Mouse (Mus musculus) hindbrain, postnatal 0 days (tissue): Measurements from ENCODE around the gene Myo3b. TPM values are rescaled to one million over a fixed set of nuclear protein-coding genes. Genes with fewer than 3 reads are reported as not detected.
A peak's percentile ranks its signal among the peaks of the same experiment; 100 is the strongest.

Source experiments
- ATAC-seq: fragments of 200-750 bp; cut with Nextera tagmentation; 2 replicates; pipeline ENCODE4 v1.8.0; 2017; ENCODE audit warnings: mild to moderate bottlenecking, moderate TSS enrichment, moderate library complexity
- DNase-seq: peaks from one replicate; pipeline ENCODE4 v3.0.0-alpha.2; 2015; ENCODE audit warnings: low spot score
- H3K27ac ChIP-seq: fragments of 300-500 bp; sonication (generic); 2 replicates; pipeline ENCODE4 v1.5.1; 2014; ENCODE audit warnings: mild to moderate bottlenecking
- H3K27me3 ChIP-seq: fragments of 300-500 bp; sonication (generic); 2 replicates; pipeline ENCODE4 v1.6.1; 2014; ENCODE audit warnings: low read length, mixed read lengths; ENCODE audit not compliant: insufficient read depth
- H3K36me3 ChIP-seq: fragments of 300-500 bp; sonication (generic); 2 replicates; pipeline ENCODE4 v1.6.1; 2014; ENCODE audit warnings: low read length, mixed read lengths; ENCODE audit not compliant: insufficient read depth
- H3K4me1 ChIP-seq: fragments of 300-500 bp; sonication (generic); 2 replicates; pipeline ENCODE4 v1.6.1; 2014; ENCODE audit warnings: antibody characterized with exemption, low read length, mixed read lengths; ENCODE audit not compliant: insufficient read depth
- H3K4me2 ChIP-seq: fragments of 300-500 bp; sonication (generic); 2 replicates; pipeline ENCODE4 v1.6.1; 2014; ENCODE audit warnings: low read depth, mild to moderate bottlenecking, low read length, moderate library complexity, mixed read lengths
- H3K4me3 ChIP-seq: fragments of 300-500 bp; sonication (generic); 2 replicates; pipeline ENCODE4 v1.5.1; 2014; ENCODE audit warnings: low read length
- H3K9ac ChIP-seq: fragments of 300-500 bp; sonication (generic); replicated peaks from 2 replicates; pipeline ENCODE4 v1.6.1; 2014; ENCODE audit warnings: mild to moderate bottlenecking, low read length, moderate library complexity, mixed read lengths
- H3K9me3 ChIP-seq: fragments of 300-500 bp; sonication (generic); 2 replicates; pipeline ENCODE4 v1.6.1; 2016; ENCODE audit warnings: low read length, mixed read lengths
- CTCF ChIP-seq: IDR thresholded peaks from 2 replicates; pipeline ENCODE4 v1.5.1; 2016; ENCODE audit warnings: antibody characterized with exemption, control low read depth, low read depth
- WGBS: fragments of 180-500 bp; shearing (Covaris S2); extraction: QIAGEN DNeasy Blood & Tissue Kit; methylation state at CpG from one replicate; pipeline ENCODE4 v1.1.7; 2014; 5-methylcytosine and 5-hydroxymethylcytosine counted together
- polyA plus RNA-seq: library from polyadenylated mRNA; unstranded; fragments of >200 nt; fragmentation: Nextera tagmentation; extraction: Ambion mirVana; gene quantifications from 2 replicates; pipeline ENCODE4 v1.2.1, GENCODE M21; 2015
- total RNA-seq: library from RNA; depleted of rRNA; stranded (reverse); fragments of >200 nt; gene quantifications from 2 replicates; pipeline ENCODE4 v1.2.3, GENCODE M21; 2014

Myo3b gene
- total and polyA plus RNA-seq, 2 experiments from 2014 or later = 0.16 to 0.47 TPM

DNA sequence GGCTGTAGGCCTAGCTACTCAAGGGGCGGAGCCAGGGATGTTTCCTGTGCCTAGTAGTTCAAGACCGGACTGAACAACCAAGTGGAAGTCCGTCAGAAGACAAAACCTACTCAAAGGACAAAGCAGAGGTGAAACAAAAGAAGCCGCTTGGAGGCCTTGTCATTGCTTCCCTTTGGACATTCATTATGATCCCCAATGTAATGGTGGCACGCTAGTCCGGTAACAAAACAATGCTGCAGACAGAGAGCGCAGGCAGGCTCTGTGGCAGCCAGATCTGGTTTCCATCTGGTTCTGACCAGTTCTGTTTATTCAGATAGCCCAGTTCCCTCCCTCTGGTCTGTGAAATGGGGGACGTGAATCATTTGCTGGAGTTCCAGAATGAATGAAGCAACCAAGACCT, 301.3 kb downstream of the Myo3b start:
- H3K4me3 ChIP-seq = no peak overlapping the region
- TF ChIP-seq CTCF = no peak
- H3K9me3 ChIP-seq = no peaks in the 10 kb centered on the region
- peaks cover 9% of the 10 kb centered on the region; the same call in 1 of the 2 replicates for H3K4me1 ChIP-seq
- no peak overlapping the region for H3K27ac ChIP-seq
- H3K27me3 ChIP-seq = no peaks in the 10 kb centered on the region
- no peak overlapping the region for H3K9ac ChIP-seq
- H3K4me2 ChIP-seq = no peak overlapping the region
- ATAC-seq (no peak), DNase-seq (no peak)
- H3K36me3 ChIP-seq = no peaks in the 10 kb centered on the region
- 91% methylated on average over 8 of the region's 8 CpGs for WGBS

DNA sequence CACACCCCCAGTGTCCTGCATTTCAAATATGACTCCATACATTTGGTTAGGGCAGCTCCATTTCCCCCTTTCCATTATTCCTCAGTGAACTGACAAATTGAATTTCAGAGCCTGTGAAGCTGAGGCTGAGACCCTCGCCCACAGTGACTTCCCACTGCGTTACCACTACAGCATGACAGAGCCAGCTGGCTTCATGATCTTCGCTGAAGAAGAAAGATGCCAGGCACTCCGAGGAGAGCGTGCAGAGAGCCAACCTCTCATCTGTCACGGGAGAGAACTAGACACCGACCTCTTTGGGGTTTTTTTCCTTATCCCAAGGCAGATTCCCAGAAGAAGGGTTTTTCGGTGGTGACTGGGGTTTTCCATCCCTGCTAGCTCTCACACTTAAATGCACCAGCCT, 306.2 kb downstream of the Myo3b start:
- Histone ChIP-seq H3K27ac (peak overlapping the region; percentile 15; the same call in 1 of the 2 replicates), H3K4me3 (no peak overlapping the region), H3K4me2 (no peak overlapping the region), H3K36me3 (no peaks in the 10 kb centered on the region), H3K27me3 (no peaks in the 10 kb centered on the region), H3K9me3 (no peaks in the 10 kb centered on the region), H3K9ac (no peak overlapping the region), H3K4me1 (no peaks in the 10 kb centered on the region)
- peak; percentile 70; the same call in 1 of the 2 replicates for ATAC-seq
- 39% methylated on average over 8 of the region's 8 CpGs for WGBS
- peak; percentile 77 for DNase-seq
- no peak for TF ChIP-seq CTCF

DNA sequence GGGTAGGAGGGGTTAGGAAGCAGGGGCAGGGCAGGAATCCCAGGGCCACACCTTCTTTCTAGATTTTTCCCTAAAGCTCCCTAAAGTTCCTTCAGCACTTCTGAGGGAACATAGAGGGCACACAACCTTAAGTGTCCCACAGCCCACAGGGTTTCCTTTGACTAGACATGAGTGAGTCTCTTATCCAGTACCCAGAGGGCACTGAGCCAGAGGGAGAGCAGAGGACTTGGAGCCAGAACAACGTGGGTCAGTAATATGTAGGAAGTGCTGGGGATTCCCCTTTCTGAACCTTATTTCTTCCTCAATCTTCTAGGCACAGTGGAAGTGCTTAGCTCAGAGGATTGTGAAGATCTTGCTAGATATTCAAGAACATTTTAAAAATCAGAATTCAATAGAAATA, 308.6 kb downstream of the Myo3b start:
- H3K4me2 ChIP-seq = no peak overlapping the region
- ATAC-seq (no peak), DNase-seq (no peak)
- no peaks in the 10 kb centered on the region for H3K36me3 ChIP-seq
- no peaks in the 10 kb centered on the region for H3K4me1 ChIP-seq
- no peaks in the 10 kb centered on the region for H3K9me3 ChIP-seq
- H3K9ac ChIP-seq = no peak overlapping the region
- no peak overlapping the region for H3K4me3 ChIP-seq
- no peaks in the 10 kb centered on the region for H3K27me3 ChIP-seq
- no peak for TF ChIP-seq CTCF
- 13% methylated on average over 1 of the region's 1 CpGs for WGBS
- no peak overlapping the region for H3K27ac ChIP-seq

DNA sequence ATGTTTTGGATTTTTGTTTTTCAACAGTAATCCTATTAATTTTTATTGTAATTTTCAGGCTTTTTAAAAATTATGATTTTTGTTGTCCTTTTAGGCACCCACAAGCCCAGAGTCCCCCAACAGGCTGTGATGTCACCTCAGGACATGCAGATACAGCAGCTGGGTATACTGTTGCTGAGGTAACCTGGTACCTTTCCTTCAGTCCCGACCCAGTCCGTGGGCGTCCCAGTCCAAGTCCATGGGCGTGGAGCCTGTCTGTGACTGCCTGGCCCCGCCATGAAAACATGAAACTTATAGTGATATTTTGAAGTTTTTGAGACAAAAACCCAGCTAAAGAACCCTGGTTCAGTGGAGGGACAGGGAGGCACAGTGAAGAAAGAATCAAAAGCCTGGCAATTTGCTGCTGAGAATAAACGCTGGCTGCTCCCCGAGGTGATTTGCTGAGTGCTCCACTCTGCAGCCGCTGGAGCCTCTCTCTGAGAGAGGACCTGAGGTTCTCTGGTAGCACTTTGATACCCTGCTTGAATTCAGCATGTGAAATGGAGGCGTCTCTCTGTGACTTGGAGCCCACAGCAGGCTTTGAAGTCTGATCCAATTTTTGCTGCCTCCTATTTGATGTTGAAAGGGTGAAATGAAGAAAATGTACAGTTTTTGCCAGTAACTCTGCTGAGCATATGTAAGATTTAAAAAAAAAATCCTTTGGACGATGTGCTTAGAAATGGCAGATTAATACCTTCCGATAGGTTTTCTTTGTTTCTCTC, 310.0 kb downstream of the Myo3b start:
- H3K9ac ChIP-seq = no peak overlapping the region
- no peaks in the 10 kb centered on the region for H3K4me1 ChIP-seq
- no peaks in the 10 kb centered on the region for H3K9me3 ChIP-seq
- no peaks in the 10 kb centered on the region for H3K36me3 ChIP-seq
- ATAC-seq = no peak
- no peak overlapping the region for H3K4me3 ChIP-seq
- H3K27me3 ChIP-seq = no peaks in the 10 kb centered on the region
- H3K4me2 ChIP-seq = no peak overlapping the region
- DNase-seq = peak; percentile 27
- H3K27ac ChIP-seq = no peak overlapping the region
- no peak for TF ChIP-seq CTCF
- WGBS = 57% methylated on average over 11 of the region's 11 CpGs

DNA sequence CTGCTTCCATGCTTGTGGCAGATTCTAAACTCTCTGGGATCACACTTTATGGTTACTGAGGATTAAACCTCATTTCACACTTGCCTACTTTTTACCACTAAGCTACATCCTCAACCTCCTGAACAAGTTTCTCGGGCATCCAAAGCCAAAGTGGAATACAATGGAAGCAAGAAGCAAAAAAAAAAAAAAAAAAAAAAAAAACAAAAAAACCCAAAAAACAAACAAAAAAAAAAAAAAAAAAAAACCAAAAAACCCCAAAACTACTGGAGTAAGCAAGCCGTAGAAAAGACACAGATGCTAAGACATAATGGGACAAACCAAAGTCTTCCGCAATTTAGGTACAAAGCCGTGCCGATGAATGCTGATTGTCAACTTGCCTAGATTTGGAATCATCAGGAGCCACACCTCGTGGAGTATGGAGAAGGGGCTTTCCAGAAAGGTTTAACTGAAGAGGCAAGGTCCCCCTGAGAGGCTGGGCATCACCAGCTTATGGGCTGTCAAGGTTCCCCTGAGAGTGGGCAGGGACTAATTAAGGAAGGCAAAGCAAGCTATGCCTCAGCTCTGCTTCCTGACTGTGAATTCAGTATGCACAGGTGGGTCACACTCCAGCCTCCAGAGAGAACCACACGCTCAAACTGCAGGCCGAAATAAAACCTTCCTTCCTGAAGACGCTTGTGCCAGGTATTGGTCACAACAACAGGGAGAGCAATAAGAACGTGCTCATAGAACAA, 313.7 kb downstream of the Myo3b start:
- H3K9me3 ChIP-seq = no peaks in the 10 kb centered on the region

DNA sequence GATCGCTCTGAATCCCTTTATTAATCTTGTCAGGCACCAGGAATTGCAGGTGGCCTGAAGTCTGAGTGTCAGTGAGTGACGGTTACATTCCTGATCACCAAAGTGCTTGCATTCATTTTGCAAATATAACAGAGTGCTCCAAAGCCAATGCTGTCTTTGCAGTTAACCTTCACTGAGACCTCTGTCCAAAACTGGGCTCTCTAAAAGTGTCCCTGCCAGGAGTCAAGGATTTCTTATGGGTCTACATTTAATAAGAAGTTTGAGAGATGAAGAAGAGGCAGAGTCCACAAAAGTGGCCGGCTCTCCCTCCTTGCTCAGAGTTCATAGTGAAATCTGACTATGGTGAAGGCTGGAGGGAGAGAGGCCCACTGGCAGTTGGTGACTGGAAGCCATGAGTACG, 315.1 kb downstream of the Myo3b start:
- ATAC-seq (no peak), DNase-seq (no peak)
- Histone ChIP-seq H3K27me3 (no peaks in the 10 kb centered on the region), H3K36me3 (no peaks in the 10 kb centered on the region), H3K9ac (no peak overlapping the region), H3K27ac (no peak overlapping the region), H3K9me3 (no peaks in the 10 kb centered on the region), H3K4me1 (no peaks in the 10 kb centered on the region), H3K4me2 (no peak overlapping the region), H3K4me3 (no peak overlapping the region)
- TF ChIP-seq CTCF = no peak
- WGBS = 86% methylated on average over 4 of the region's 4 CpGs

More for the DNA sequence above, 313.7 kb downstream of the Myo3b start:
- Histone ChIP-seq H3K27me3 (no peaks in the 10 kb centered on the region), H3K4me2 (no peak overlapping the region), H3K27ac (no peak overlapping the region), H3K4me1 (no peaks in the 10 kb centered on the region), H3K4me3 (no peak overlapping the region), H3K9ac (no peak overlapping the region), H3K36me3 (no peaks in the 10 kb centered on the region)
- DNase-seq (no peak), ATAC-seq (no peak)
- TF ChIP-seq CTCF = no peak
- 90% methylated on average over 10 of the region's 10 CpGs for WGBS

DNA sequence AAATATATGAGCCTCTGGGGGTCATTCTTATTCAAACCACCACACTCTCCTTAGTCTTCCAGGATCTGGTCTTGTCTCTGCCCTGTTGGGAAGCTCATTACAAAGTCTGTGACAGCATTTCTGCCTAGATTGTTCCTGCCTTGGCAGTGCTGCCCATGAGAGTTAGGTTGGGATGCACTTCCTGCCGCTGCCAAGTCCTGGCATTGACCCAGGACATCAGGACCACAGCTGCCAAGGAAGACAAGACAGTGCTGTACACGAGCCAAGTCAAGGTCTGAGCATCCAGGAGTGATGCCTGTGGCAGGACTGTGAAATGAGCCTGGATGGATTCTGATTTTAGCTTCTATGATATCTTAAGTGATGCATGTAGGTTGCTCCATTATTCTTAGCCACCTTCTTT, 316.1 kb downstream of the Myo3b start:
- no peak overlapping the region for H3K27ac ChIP-seq
- no peaks in the 10 kb centered on the region for H3K9me3 ChIP-seq
- no peak overlapping the region for H3K9ac ChIP-seq
- no peak for TF ChIP-seq CTCF
- no peak overlapping the region for H3K4me3 ChIP-seq
- ATAC-seq = no peak
- WGBS = 44% methylated on average over 2 of the region's 2 CpGs
- DNase-seq = peak; percentile 38
- no peaks in the 10 kb centered on the region for H3K36me3 ChIP-seq
- no peak overlapping the region for H3K4me2 ChIP-seq
- no peaks in the 10 kb centered on the region for H3K4me1 ChIP-seq
- no peaks in the 10 kb centered on the region for H3K27me3 ChIP-seq
